ENCODE assay signal across 8 mouse cellular contexts in genomic region chr3:79852654-79853166, GRCm38 (mm10). TPM values are rescaled to one million over a fixed set of nuclear protein-coding genes. Genes with fewer than 3 reads are reported as not detected.
A peak's percentile ranks its signal among the peaks of the same experiment; 100 is the strongest.
DNase-seq lines count a peak whose midpoint lies in the region; ATAC-seq and TF ChIP-seq lines count a peak whose summit lies in the region.

Tmem144 (minus strand) TSS chr3:79852773.

- H3K4me1 ChIP-seq in embryonic facial prominence, embryonic 11.5 days (ENCODE audit: control insufficient read depth, insufficient read depth, low read length): no peaks in the 10 kb centered on the region
- H3K4me1 ChIP-seq in embryonic facial prominence, embryonic 10.5 days: no peaks in the 10 kb centered on the region

- H3K27me3 ChIP-seq in embryonic facial prominence, embryonic 11.5 days (ENCODE audit: control insufficient read depth, insufficient read depth, low read length): no peaks in the 10 kb centered on the region
- H3K27me3 ChIP-seq in embryonic facial prominence, embryonic 10.5 days (replicated peaks; ENCODE audit: low read depth, poor library complexity, severe bottlenecking): no peaks in the 10 kb centered on the region

- H3K9ac ChIP-seq in embryonic facial prominence, embryonic 11.5 days (replicated peaks; ENCODE audit: low read length): no peak within 1 kb of the TSS

- ATAC-seq in embryonic facial prominence, embryonic 11.5 days (replicated peaks; ENCODE audit: insufficient number of reproducible peaks, low FRiP score, low TSS enrichment, low read depth): peak; percentile 64

- no peak within 1 kb of the TSS for H3K4me3 ChIP-seq in embryonic facial prominence, embryonic 11.5 days (ENCODE audit: low read depth, low read length)
- no peak within 1 kb of the TSS for H3K4me3 ChIP-seq in embryonic facial prominence, embryonic 10.5 days
- H3K4me3 ChIP-seq in layer of hippocampus, adult 2 months: no peak within 1 kb of the TSS

- H3K4me2 ChIP-seq in embryonic facial prominence, embryonic 11.5 days (ENCODE audit: low read depth, low read length): no peak within 1 kb of the TSS

- no peaks in the 10 kb centered on the region for H3K36me3 ChIP-seq in embryonic facial prominence, embryonic 11.5 days (replicated peaks; ENCODE audit: control insufficient read depth, insufficient read depth, low read depth, low read length)
- H3K36me3 ChIP-seq in embryonic facial prominence, embryonic 10.5 days (replicated peaks): no peaks in the 10 kb centered on the region

- H3K27ac ChIP-seq in embryonic facial prominence, embryonic 11.5 days (replicated peaks; ENCODE audit: low read depth, low read length): no peak within 1 kb of the TSS
- H3K27ac ChIP-seq in embryonic facial prominence, embryonic 10.5 days (replicated peaks): no peak within 1 kb of the TSS
- H3K27ac ChIP-seq in layer of hippocampus, adult 2 months: peak within 1 kb of the TSS; percentile 77

- H3K9me3 ChIP-seq in embryonic facial prominence, embryonic 11.5 days (replicated peaks; ENCODE audit: control insufficient read depth, low read length): no peaks in the 10 kb centered on the region
- no peaks in the 10 kb centered on the region for H3K9me3 ChIP-seq in embryonic facial prominence, embryonic 10.5 days

- no peak; the same call in 1 of the 2 replicates for TF ChIP-seq CTCF in layer of hippocampus, adult 2 months (conservative IDR thresholded peaks at IDR 0.05)

- no peak for DNase-seq in embryonic facial prominence, embryonic 11.5 days (ENCODE audit: low spot score)
- no peak for DNase-seq in embryonic facial prominence, embryonic 10.5 days (ENCODE audit: low spot score)
- DNase-seq in brain, adult 2 months (ENCODE audit: low read depth, low spot score): peak; percentile 94
- DNase-seq in layer of hippocampus, adult 2 months (ENCODE audit: low spot score in 2 of 2): no peak
- DNase-seq in lung, postnatal 4 days: peak; percentile 11 to 23
- DNase-seq in spleen, postnatal 14 days (ENCODE audit: low spot score in 2 of 2): no peak
- DNase-seq in cerebellum, adult 18-20 months: no peak
- no peak for DNase-seq in right cerebral cortex, postnatal 25 days

- 47% methylated on average over 8 of the region's 8 CpGs for WGBS in embryonic facial prominence, embryonic 11.5 days
- WGBS in embryonic facial prominence, embryonic 10.5 days: 44% methylated on average over 8 of the region's 8 CpGs

RNA-seq across cellular contexts. Expression of gene Tmem144, which starts in this region (rescaled TPM):
- polyA plus RNA-seq in embryonic facial prominence, embryonic 11.5 days (2014; fragmentation: Nextera tagmentation; extraction: Ambion mirVana): 4.8 and 5.1 TPM in 2 replicates
- polyA plus RNA-seq in embryonic facial prominence, embryonic 10.5 days (2016; fragmentation: Nextera tagmentation; extraction: Ambion mirVana): 3.7 and 3.9 TPM in 2 replicates
- 10 to 100 TPM; 18.3 to 23.4 TPM for total RNA-seq in layer of hippocampus, adult 2 months (2021)

Comparison
In these comparisons a context has a peak if more than half of its experiments do, and no peak if none do; other contexts are left out.
1. DNase-seq: peak in brain, adult 2 months (single experiment) and lung, postnatal 4 days (2 of 2); none in embryonic facial prominence, embryonic 11.5 days (single experiment), embryonic facial prominence, embryonic 10.5 days (single experiment), layer of hippocampus, adult 2 months (0 of 2), spleen, postnatal 14 days (0 of 2), cerebellum, adult 18-20 months (0 of 2) and right cerebral cortex, postnatal 25 days (single experiment).